Mouse (Mus musculus) small intestine, adult 2 months (tissue): ENCODE data around the gene Exoc2.

Source experiments
- CTCF ChIP-seq: fragments of 200-500 bp; IDR thresholded peaks from 2 replicates; pipeline ENCODE4 v1.5.1; 2012; ENCODE audit warnings: low read depth, mild to moderate bottlenecking, control low read depth, inconsistent platforms, low read length, moderate library complexity, mixed read lengths; ENCODE audit not compliant: insufficient replicate concordance, insufficient read length; ENCODE audit errors: extremely low read depth
- POLR2A ChIP-seq: fragments of 200-500 bp; IDR thresholded peaks from 2 replicates; pipeline ENCODE4 v1.6.1; 2012; ENCODE audit warnings: low read depth, mild to moderate bottlenecking, control low read depth, inconsistent platforms, low read length, moderate library complexity

DNA sequence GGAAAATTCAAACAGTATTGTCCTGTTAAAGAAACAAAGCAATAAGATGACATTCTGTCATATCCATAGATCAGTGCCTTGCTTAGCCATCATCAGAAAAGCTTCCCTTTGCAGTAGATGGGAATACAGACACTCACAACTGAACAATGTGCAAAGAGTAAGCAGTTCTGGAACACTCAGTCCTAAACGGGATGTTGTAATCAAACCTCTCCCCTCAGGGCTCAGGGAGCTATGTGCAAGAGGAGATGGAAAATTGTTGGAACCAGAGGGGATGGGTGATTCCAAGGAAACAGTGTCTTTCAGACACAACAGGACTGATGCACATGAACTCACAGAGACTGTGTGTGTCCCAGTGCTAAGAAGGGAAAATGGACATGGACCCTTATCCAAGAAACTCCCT lies 125.9 kb downstream of the Exoc2 start:
- no peak for TF ChIP-seq CTCF
- TF ChIP-seq POLR2A, result no peak
